Mouse (Mus musculus) brain, embryonic 14.5 days (tissue): ENCODE data around the gene Gm10719.
"Not testable (repeated sequence)": the region's sequence is repeated elsewhere in the genome, so short reads cannot be mapped to it uniquely, and the experiment has no call there.

Experiments used
- CTCF ChIP-seq: fragments of 200-500 bp; IDR thresholded peaks from 2 replicates; pipeline ENCODE4 v1.5.1; 2012; ENCODE audit warnings: inconsistent platforms, mild to moderate bottlenecking, moderate library complexity, borderline replicate concordance; ENCODE audit not compliant: insufficient read depth, insufficient read length; ENCODE audit errors: extremely low read depth
- POLR2A ChIP-seq: fragments of 200-500 bp; IDR thresholded peaks from 2 replicates; pipeline ENCODE4 v1.6.1; 2012; ENCODE audit warnings: mild to moderate bottlenecking, inconsistent platforms, borderline replicate concordance; ENCODE audit not compliant: poor library complexity, insufficient read depth, insufficient read length, severe bottlenecking; ENCODE audit errors: extremely low read depth

- TF ChIP-seq CTCF, POLR2A: not testable (repeated sequence)
Measured at GRCm38 (mm10) chr9:3002794-3003396, 14.3 kb upstream of the Gm10719 start, which contains the start of gene Gm11168.
